Mouse (Mus musculus): ENCODE results near the gene Actr3b. TPM values are rescaled to one million over a fixed set of nuclear protein-coding genes. Genes with fewer than 3 reads are reported as not detected.

Gene Actr3b
- total RNA-seq, 2 experiments from 2014 or later, result 2.5 TPM; not detected in 1

- ATAC-seq (replicated peaks; ENCODE audit: low FRiP score, poor library complexity, severe bottlenecking), result no peak
Observed at GRCm38 (mm10) chr5:25772456-25772855, 12.7 kb downstream of the Actr3b start.

- ATAC-seq (replicated peaks; ENCODE audit: low FRiP score, poor library complexity, severe bottlenecking), result no peak
Observed at GRCm38 (mm10) chr5:25773921-25774790, 14.4 kb downstream of the Actr3b start.

- no peak for ATAC-seq (replicated peaks; ENCODE audit: low FRiP score, poor library complexity, severe bottlenecking)
Observed at GRCm38 (mm10) chr5:25791570-25791969, 31.8 kb downstream of the Actr3b start.

- no peak for ATAC-seq (replicated peaks; ENCODE audit: low FRiP score, poor library complexity, severe bottlenecking)
Observed at GRCm38 (mm10) chr5:25797776-25798175, 38.0 kb downstream of the Actr3b start.

GRCm38 (mm10) chr5:25800929-25801328, 41.1 kb downstream of the Actr3b start:
- ATAC-seq (replicated peaks; ENCODE audit: low FRiP score, poor library complexity, severe bottlenecking), result no peak

GRCm38 (mm10) chr5:25801744-25802143, 41.9 kb downstream of the Actr3b start:
- no peak for ATAC-seq (replicated peaks; ENCODE audit: low FRiP score, poor library complexity, severe bottlenecking)

GRCm38 (mm10) chr5:25804569-25804968, 44.8 kb downstream of the Actr3b start:
- no peak for ATAC-seq (replicated peaks; ENCODE audit: low FRiP score, poor library complexity, severe bottlenecking)

- ATAC-seq (replicated peaks; ENCODE audit: low FRiP score, poor library complexity, severe bottlenecking), result no peak
Observed at GRCm38 (mm10) chr5:25812922-25813321, 53.1 kb downstream of the Actr3b start.

GRCm38 (mm10) chr5:25829308-25830094, 69.7 kb downstream of the Actr3b start:
- ATAC-seq (replicated peaks; ENCODE audit: low FRiP score, poor library complexity, severe bottlenecking), result no peak

GRCm38 (mm10) chr5:25830802-25831201, 71.0 kb downstream of the Actr3b start:
- ATAC-seq (replicated peaks; ENCODE audit: low FRiP score, poor library complexity, severe bottlenecking), result no peak

- ATAC-seq (replicated peaks; ENCODE audit: low FRiP score, poor library complexity, severe bottlenecking), result no peak
Observed at GRCm38 (mm10) chr5:25831624-25832023, 71.8 kb downstream of the Actr3b start.

- ATAC-seq (replicated peaks; ENCODE audit: low FRiP score, poor library complexity, severe bottlenecking), result peak; percentile 80
Observed at GRCm38 (mm10) chr5:25839400-25839799, 79.6 kb downstream of the Actr3b start.

GRCm38 (mm10) chr5:25846558-25846957, 86.8 kb downstream of the Actr3b start:
- peak; percentile 91 for ATAC-seq (replicated peaks; ENCODE audit: low FRiP score, poor library complexity, severe bottlenecking)

- ATAC-seq (replicated peaks; ENCODE audit: low FRiP score, poor library complexity, severe bottlenecking), result peak; percentile 59; the same call in 1 of the 2 replicates
Observed at GRCm38 (mm10) chr5:25847154-25847553, 87.4 kb downstream of the Actr3b start.

- ATAC-seq (replicated peaks; ENCODE audit: low FRiP score, poor library complexity, severe bottlenecking), result no peak
Observed at GRCm38 (mm10) chr5:25848058-25848457, 88.3 kb downstream of the Actr3b start.

- ATAC-seq (replicated peaks; ENCODE audit: low FRiP score, poor library complexity, severe bottlenecking), result no peak
Observed at GRCm38 (mm10) chr5:25866201-25866600, 106.4 kb downstream of the Actr3b start.

- no peak for ATAC-seq (replicated peaks; ENCODE audit: low FRiP score, poor library complexity, severe bottlenecking)
Observed at GRCm38 (mm10) chr5:25869880-25870279, 110.1 kb downstream of the Actr3b start.

- ATAC-seq (replicated peaks; ENCODE audit: low FRiP score, poor library complexity, severe bottlenecking), result no peak
Observed at GRCm38 (mm10) chr5:25870632-25871031, 110.8 kb downstream of the Actr3b start.

GRCm38 (mm10) chr5:25871342-25872023, 111.7 kb downstream of the Actr3b start:
- no peak for ATAC-seq (replicated peaks; ENCODE audit: low FRiP score, poor library complexity, severe bottlenecking)

- no peak for ATAC-seq (replicated peaks; ENCODE audit: low FRiP score, poor library complexity, severe bottlenecking)
Observed at GRCm38 (mm10) chr5:25873046-25873445, 113.2 kb downstream of the Actr3b start.
